Mouse (Mus musculus): Measurements from ENCODE around the gene BC053393.

BC053393 gene

GRCm38 (mm10) chr11:46631635-46632034 is 60.3 kb downstream of the BC053393 start:
- in situ Hi-C loops (cut with MboI; ENCODE audit: low pct_unique_long_range_greater_than_20kb in 1 of 2, low sequenced_read_pairs in 2 of 2, unreplicated experiment in 1 of 2), result loop anchor here in 1 of 2 experiments (10.0 kb wide), 1 partner anchor 107 kb away; the partner anchor contains the start of gene Gm12169

- in situ Hi-C loops (cut with MboI; ENCODE audit: low pct_unique_long_range_greater_than_20kb in 1 of 2, low sequenced_read_pairs in 2 of 2, unreplicated experiment in 1 of 2), result loop anchor here in 1 of 2 experiments (10.0 kb wide), 1 partner anchor 111 kb away; the partner anchor contains the start of gene Gm12169
Measured at GRCm38 (mm10) chr11:46635516-46635915, 64.2 kb downstream of the BC053393 start.

GRCm38 (mm10) chr11:46636568-46636967 is 65.2 kb downstream of the BC053393 start:
- in situ Hi-C loops (cut with MboI; ENCODE audit: low pct_unique_long_range_greater_than_20kb in 1 of 2, low sequenced_read_pairs in 2 of 2, unreplicated experiment in 1 of 2), result loop anchor here in 1 of 2 experiments (10.0 kb wide), 1 partner anchor 112 kb away; the partner anchor contains the start of gene Gm12169
